Mouse (Mus musculus) ES-CJ7 (cell line): ENCODE data around the gene Ttll11.

Experiments used
- DNase-seq: peaks from one replicate; pipeline ENCODE4 v3.0.0; 2011; ENCODE audit warnings: low read depth, low spot score

The Ttll11 gene

GRCm38 (mm10) chr2:35965883-35966513 is 13.7 kb downstream of the Ttll11 start:
- no peak for DNase-seq

- DNase-seq, result no peak
These were observed 16.4 kb downstream of the Ttll11 start for GRCm38 (mm10) chr2:35963280-35963679.

- no peak for DNase-seq
These were observed 18.1 kb downstream of the Ttll11 start for GRCm38 (mm10) chr2:35961593-35962127.

GRCm38 (mm10) chr2:35957471-35958140 is 22.1 kb downstream of the Ttll11 start:
- DNase-seq, result no peak

- no peak for DNase-seq
These were observed 24.5 kb downstream of the Ttll11 start for GRCm38 (mm10) chr2:35955211-35955610.

GRCm38 (mm10) chr2:35952187-35952958 is 27.3 kb downstream of the Ttll11 start:
- DNase-seq, result no peak

DNA sequence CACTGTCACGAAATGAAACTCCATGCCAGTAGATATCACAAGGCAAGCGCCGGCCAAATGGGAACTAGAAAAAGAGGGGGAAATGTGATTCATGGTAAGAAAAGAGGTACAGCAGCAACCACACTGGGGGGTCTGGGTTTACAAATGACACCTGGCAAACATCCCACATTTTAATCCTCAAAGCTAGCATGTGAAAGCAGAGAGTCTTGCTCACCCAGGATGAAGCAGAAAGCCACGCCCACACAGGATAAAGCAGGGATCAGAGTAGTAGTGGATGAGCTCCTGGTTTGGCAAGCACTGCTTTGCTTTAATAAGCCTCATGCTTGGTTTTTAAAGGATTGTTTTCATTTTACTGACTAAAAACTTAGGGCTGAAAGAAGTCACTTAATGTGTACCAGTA is 34.8 kb downstream of the Ttll11 start:
- DNase-seq, result no peak

DNA sequence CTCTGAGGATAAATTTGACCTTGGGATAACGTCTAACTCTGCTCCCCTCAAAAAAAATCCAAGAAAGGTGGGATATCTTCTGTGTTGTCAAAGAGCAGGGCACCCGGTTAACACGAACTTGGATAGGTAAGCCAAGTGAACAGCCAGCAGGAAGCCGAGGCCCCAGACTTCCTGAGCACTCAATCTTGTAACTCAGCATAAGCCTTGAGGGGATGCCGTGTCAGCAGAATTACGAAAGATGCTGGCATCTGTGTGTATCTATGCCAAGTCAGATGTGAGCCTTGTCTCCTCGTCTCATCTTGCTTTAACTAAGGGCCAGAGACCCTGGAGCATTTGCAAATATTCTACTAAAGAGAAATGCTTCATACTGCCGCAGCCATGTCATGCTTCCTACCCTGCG is 36.8 kb downstream of the Ttll11 start:
- no peak for DNase-seq

GRCm38 (mm10) chr2:35935045-35935444 is 44.7 kb downstream of the Ttll11 start:
- no peak for DNase-seq

DNA sequence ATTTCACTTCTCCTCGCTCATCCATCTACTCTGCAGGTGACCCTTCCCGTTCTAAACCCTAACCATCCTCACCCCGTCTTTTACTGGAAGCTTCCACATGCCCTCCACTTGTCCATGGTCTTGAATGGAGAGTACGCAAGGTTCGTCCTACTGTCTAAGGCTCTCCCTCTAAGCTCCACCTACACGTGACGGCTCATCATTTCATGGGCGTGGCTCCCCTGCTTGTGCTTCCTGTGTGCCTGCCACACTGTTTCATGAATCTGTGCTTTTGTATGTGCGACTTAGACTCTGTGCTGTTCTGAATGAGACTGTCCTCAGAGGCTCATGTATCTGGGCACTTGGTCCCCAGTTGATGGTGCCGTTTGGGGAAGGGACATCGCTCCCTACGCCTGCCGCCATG is 46.6 kb downstream of the Ttll11 start:
- peak; percentile 24 for DNase-seq

GRCm38 (mm10) chr2:35931619-35932018 is 48.1 kb downstream of the Ttll11 start:
- DNase-seq, result peak; percentile 73

DNA sequence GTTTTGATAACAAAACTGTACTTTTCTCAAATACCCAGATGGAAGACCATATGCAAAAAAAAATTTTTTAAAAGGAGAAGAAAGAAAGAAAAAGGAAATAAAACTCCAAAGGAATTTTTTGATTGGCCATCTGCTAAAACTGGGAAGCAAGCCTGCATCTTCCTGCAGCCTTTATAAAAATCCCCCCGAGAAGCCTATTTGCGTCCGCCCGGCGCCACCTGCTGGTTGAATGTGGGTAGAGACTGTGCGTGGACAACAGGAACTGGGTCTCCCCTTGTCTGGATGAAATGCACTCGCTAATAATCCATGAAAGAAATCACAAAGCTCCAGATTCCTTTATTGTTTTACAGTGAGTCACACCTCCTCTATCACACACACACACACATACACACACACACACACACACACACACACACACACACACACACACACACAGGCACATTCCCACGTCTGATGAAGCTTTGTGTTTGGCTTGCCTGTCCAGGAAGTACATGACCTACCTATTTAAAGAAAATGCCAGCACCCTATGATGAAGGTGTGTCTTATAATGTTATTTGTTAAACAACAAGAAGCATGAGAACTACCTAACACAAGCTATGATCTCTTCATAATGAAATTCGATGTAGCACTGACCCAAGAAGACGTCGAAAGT is 49.1 kb downstream of the Ttll11 start:
- peak; percentile 75 for DNase-seq

DNA sequence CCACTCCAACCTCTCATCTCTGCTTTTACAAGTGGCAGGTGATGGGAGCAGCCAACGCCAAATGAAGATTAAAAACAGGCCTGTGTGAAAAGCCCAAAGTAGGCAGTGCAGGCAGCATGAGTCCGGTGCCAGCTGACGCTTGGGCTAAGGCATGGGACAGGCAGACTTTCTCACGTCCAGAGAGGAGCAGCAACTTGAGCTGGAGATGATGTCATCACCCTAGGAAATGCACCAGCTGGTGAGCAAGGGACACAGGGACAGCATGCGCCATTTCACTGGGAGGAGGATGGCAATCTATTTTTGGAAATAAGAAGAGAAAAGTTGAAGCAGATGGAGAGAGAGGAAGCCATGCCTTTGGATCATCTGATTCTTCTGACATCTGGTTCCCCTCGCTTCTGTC is 51.6 kb downstream of the Ttll11 start:
- DNase-seq, result no peak

- DNase-seq, result no peak
These were observed 54.8 kb downstream of the Ttll11 start for GRCm38 (mm10) chr2:35924947-35925346.

DNA sequence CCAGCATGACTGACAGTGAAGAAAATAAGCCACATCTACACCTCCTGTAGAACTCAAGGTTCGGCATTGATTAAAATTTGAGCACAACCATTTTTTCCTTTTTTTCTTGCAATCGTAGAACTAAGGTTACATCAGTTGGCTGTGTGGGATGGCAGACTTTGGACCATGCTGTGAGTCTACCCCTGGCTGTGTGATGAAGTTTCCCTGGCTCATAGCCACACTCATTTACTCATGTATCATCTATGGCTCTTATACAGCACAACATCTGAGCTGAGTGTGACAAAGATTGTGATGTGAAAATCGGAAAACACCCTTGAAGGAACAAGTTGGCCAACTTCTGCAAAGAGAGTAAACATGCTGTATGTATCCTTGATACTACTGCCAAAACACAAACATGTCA is 56.8 kb downstream of the Ttll11 start:
- DNase-seq, result no peak

- DNase-seq, result no peak
These were observed 67.6 kb downstream of the Ttll11 start for GRCm38 (mm10) chr2:35912090-35912489.

GRCm38 (mm10) chr2:35911675-35912074 is 68.0 kb downstream of the Ttll11 start:
- no peak for DNase-seq

DNA sequence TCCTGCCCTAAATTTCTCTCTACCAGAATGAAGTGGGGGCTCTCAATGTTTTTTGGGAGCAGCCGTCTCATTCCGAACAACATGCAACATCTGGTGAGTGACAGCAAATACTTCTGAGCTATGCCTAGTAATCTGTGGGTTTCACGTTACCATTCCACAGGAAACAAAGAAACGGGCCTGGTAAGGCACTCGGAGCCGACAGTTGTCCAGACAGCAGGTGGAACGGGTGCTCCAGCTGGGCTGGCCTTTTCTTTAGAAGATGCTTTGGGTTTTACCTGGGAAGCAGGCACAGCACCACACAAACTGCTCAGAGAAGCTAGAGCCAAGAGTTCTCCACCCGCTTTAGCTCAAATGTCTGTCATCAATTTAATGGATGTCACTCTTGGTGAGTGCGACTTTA is 69.0 kb downstream of the Ttll11 start:
- no peak for DNase-seq

DNA sequence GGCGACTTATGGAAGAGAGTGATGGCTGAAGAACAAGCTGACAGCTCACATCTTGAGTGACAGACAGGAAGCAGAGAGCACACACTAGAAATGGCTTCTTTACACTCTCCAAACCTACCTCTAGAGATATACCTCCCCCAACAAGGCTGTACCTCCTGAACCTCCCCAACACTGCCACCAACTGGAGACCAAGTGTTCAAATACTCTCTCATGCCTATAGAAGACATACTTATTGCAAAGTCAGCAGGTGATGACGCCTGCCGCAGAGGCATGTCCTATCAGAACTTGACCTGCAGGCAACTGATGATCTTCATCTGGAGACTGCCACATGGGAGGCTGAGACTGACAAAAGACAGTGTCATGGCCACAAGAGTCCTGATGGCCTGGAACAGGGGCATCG is 70.4 kb downstream of the Ttll11 start:
- DNase-seq, result peak; percentile 22

- DNase-seq, result no peak
These were observed 72.1 kb downstream of the Ttll11 start for GRCm38 (mm10) chr2:35907578-35907977.

DNA sequence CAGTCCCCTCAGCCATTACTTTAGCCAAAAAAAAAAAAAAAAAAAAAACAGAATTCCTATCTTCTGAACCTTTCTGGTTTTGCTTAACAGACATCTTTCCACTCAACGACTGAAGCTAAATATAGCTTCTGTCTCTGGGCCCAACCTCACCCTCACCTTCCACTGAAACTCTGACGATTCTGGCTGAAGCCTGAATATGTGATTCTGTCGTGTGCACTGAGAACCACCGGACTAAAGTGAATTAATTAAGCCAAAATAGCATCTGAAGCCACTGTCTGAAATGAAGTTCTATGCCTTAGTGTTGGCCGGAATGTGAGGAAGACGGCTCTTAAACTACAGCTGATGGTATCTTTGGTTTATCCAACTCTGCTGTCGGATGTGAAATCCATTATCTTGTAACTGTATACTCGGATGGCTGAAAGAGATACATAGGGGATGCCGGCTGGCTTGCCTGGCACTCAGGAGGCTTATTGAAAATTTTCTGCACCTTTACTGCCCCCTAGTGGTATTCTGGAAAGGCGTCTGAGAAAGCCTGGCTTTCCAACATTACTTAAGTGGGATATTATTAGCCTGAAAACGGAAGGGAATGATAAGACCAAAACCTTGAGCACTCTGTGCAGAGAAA is 73.4 kb downstream of the Ttll11 start:
- DNase-seq, result peak; percentile 63

DNA sequence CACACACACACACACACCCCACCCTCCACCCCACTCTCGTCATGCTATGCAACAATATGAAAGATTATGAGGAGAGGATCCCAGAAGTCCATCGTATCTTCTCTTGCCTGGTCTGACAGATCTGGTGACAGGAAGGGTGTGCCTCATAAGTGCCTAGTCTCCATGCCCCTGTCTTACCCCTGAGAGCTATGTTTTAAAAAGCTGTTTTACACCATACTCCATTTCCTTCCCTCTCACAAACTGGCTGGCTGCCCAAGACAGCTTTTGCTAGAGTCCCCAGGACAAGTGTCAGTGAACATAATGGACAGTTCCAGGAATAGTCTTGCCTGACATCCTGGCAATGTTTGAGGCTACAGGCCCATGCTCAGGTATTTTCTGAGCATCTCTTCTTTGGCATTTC is 78.9 kb downstream of the Ttll11 start:
- DNase-seq, result no peak
